Mouse (Mus musculus) thymus, postnatal 25 days (tissue): ENCODE data around the gene Vangl1.
"Not testable (repeated sequence)": the region's sequence is repeated elsewhere in the genome, so short reads cannot be mapped to it uniquely, and the experiment has no call there.

Source experiments
- DNase-seq: peaks from one replicate; pipeline ENCODE4 v3.0.0; 2022

Gene Vangl1

DNA sequence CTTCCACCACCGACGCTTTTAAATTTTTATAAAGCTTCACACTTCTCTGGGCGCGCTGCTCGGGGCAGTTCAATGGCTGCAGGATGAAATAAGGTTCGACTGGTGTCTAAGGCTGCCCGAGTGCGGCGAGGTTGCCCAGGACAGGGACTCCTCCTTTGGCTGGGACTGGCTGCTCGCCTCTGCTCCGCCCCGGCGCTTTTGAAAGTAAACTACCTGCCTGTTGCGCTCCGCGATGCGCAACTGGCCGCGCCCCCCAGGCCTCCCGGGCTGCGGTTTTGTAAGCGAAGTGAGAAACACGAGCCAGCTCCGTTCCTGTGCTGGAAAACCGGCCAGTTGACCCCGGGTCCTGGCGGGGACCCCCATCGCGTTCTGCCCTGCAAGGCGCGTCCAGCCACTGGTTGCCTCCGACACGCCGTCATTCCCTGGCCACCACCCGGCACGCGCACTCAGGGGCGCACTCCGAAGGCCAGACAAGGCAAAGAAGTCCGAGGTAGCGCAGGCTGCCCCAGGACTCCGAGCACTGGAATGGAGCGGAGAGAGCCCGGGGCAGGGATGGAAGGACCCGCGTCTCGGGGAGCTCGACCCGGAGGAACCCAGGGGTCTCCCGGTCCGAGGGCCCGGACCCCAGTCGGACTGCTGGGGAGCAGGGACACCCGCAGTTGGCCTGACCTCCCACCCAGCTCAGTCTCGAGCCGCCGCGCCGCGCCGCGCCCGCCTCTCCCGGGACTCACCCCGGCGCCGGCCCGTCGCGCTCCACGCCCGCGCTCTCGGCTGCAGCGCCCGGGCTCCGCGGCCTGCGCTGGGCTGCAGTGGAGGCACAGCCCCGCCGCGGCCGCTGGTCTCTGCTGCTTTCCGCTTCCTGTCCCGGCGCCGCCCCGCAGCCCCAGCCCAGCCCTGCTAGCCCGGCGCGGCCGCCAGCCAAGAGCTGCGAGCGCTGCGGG, at the start of gene Vangl1:
Vangl1 (minus strand) TSS at position 913 of the 941 bp plus-strand sequence.
- peak; percentile 3 for DNase-seq

DNA sequence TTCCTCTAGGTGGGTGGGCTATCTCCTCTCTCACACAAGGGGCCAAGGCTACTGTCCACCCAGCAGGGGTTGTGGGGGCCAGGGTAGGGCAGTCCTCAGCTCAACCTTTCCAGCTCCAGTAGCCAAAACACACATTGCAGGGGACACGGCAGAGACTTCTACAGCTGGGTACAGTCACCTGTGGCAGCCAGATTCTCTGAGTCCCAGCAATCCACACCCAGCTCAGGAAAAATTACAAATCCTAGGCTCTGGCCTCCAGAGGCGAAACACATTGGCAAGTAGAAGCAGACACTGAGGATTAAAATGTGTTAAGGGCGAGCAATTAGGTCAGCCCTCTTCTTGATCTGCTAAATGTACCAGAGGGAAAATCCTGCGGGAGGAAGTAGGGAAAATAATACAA, 49.1 kb upstream of the Vangl1 start:
- no peak for DNase-seq

DNA sequence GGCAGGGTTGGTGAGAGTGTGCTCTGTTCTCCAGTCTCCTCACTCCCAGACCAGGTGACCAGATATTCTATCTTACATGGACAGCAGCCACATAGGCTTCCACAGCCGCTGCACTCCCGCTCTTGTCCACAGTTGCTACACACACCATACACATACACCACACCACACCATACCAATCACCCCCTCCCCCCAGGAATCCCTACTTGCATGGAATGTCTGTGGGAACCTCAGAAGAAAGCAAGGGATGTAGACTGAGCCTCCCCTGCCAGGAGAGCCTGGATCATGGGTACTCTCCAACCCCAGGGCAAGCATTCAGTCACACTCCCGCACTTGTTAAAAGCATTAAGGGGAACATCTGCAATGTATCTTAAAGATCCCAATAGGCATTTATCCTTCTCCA, 48.4 kb upstream of the Vangl1 start:
- DNase-seq, result no peak

DNA sequence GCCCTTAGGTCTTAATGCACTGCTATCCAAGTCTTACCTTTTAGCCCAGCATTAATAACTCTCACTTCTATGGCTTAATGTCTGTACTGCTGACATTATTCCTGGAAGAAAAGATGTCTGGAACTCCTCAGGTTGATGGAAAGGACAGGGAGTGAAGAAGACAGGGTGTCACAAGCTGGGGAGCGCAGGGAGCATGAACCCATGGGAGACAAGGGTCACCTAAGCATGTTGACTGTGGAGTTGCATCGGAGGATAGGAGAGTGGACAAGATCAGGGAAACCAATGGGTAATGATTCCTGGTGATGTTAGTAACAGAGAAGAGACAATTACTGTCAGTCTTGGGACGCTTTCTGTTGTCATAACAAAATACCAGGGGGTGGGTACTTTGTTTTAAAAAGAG, 46.4 kb upstream of the Vangl1 start:
- no peak for DNase-seq

DNA sequence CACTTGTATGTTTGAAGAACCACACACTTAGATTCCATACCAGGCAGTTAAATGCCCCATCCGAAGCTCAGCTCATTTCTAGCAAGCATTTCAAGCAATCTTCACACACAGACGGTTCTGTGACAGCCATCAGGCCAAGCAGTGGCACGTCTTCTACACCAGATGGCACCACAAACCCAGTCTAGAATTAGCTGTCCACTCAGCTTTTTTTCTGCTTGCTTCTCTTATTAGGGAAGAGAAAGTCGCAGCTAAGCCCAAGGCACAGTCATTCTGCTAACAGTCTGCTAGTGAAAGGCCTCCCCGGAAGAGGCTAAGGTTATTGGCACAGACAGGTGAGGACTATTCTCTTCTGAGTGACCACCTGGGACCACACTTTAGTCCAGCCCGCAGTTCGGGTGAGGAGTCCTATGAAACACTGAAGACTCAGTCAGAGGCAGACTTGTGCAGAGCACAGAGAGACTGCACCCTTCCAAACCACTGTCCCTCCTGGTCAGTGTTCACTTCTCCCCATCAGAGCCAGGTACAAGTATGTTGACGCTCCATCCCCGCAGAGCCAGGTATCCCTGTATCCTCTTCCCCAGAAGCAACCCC, 45.0 kb upstream of the Vangl1 start:
- no peak for DNase-seq

DNA sequence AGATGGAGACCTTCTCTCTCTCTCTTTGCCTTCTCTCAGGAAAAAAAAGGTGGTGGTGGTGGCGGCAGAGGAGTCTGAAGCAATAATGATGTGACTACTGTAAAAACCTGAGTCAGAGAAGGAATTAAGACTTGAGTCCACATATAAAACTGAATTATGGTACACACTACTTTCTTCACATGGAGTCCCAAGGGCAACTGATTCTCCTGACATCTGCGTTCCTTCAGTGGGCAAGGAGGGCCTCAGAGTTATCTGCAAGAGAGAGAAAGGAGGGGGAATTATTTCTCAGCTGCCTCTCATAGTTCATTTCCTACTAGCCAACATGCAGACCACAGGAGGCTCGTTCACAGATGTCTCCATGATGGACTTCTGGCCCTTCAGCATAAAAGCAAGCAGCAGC, 40.1 kb upstream of the Vangl1 start:
- no peak for DNase-seq

DNA sequence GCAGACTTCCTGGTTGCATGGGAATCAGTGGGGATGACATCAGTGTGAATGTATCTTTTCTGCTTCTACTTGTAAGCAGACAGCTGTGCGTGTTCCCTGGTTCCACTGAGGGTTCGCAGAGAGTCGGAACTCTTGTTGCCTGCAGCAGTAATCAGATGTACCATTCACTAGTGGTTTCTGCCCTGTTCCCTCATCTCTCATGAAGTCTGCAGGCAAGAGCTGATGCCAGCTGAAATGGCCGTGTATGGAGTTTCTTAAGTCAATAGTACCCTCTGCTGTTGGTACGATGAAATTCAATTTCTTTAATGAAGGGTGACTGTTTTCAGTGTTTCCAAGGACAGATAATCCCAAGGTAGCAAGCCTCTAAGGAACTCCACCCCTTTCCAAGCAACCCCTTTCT, 38.4 kb upstream of the Vangl1 start:
- no peak for DNase-seq

DNA sequence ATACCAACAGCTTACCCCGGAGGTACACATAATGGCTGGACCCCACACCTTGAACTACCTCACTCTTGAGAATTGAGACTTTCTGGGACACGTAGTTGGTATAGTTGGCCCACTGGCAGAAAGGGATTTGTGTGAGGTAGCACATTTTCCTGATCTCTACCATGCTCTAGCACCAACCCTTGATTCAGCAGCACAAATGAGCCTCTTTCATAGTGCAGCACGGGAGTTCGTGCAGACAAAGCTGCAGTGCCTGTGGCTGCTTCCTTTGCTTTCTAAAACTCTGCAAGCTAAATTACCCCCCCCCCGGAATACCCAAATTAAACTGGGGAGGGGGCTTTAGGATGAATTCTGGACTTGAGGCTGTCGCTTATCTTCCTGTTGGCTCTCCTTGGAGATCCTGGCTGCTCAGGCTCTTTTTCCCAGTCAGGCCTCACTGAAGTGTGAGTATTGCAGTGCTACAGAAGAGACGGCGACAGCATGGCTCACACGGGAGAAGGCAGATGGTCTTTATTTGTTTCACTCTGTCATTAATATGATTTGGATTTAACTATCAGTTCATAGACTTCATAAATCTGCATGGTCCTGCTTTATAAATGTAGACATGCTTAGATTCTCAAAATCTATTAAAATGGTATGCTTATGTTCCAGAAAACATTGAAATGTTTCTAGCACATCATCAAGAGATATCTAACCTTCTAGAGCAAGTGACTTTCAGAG, 27.1 kb upstream of the Vangl1 start:
- no peak for DNase-seq

DNA sequence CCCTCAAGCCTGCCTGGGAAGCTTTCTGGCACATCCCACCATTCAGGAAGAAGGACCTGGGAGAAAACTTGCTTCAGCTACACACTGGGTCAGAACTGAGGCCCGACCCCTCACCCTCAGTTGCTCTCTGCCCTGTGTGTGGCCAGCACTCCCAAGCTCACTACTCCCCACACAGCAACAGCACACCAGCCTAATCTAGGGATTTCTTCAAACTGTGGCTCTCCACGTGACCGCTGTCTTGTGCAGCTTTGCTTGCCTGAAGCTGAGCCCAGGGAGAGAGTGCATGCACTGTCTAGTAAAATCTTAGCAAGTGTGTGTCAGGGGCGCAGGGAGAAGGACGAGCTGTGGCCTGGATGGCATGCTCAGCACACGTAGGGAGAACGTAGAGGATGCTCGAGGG, 18.3 kb upstream of the Vangl1 start:
- no peak for DNase-seq

DNA sequence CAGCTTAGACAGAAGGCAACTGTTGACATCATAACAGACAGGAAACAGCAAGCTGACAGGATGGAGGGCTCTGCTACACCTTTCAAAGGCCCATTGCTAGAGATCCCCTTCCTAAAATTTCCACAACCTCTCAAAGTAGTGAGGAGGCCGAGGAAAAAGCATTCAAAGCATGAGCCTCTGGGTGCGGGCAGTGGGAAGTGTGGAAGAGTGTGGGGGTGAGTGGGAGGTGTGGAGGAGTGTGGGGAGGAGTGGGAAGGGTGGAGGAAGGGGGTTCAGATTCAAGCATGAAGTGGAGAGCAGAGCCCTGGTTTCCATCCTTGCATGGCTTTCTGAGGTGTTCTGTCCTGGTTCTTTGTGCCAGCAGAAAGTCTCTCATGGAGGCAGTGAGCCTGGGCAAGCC, 13.8 kb upstream of the Vangl1 start:
- no peak for DNase-seq

DNA sequence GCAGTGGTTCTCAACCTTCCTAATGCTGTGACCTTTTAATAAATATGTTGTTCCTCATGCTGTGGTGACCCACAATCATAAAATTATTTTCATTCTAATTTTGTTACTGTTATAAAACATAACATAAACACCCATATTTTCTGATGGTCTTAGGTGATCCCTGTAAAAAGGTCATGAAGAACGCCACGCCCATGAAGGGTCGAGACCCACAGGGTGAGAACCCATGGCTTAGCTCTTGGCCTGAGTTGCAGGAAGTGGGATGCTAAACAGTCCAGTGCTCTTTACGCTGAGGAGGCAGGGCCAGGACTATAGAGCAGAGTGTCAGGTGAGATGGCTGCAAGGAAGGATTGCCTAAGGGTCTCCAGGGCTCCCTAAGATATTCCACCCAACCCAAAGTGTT, 10.2 kb upstream of the Vangl1 start:
- DNase-seq, result no peak

DNA sequence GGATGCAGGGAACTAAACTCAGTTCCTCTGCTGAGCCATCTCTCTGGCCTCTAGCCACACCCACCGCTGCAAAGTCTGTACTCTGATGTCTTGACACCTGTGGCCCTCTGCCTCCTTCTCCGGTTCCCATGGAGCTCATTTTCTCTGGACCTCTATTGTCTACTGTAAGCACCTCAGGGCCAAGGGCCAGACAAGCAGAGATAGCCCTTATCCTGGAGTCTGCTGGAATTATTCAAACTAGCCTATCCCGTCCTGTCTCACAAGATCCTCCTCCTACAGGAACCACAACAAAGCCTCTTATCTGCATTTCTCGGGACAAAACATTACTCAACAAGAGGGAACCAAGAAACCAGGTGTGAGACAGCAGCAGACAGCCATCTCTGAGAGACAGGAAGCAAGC, 9.8 kb upstream of the Vangl1 start:
- DNase-seq, result no peak

DNA sequence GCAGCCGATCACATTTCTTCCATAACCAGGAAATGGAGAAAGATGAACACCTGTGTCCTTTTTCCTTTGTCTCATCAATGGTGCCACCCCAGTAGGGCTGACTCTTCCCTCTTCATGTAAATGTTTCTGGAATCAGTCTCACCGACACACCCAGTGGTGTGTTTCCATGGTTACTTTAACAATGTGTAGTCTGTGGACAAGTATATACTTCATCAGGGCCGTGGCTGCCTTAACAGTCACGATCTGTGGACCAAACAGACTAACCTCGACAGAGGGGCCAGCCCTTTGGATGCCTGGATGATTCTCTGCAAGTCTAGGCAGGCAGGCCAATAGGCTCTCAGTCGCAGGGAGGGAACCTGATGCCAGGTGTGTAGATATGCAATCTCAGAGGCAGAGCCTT, 8.4 kb upstream of the Vangl1 start:
- no peak for DNase-seq

DNA sequence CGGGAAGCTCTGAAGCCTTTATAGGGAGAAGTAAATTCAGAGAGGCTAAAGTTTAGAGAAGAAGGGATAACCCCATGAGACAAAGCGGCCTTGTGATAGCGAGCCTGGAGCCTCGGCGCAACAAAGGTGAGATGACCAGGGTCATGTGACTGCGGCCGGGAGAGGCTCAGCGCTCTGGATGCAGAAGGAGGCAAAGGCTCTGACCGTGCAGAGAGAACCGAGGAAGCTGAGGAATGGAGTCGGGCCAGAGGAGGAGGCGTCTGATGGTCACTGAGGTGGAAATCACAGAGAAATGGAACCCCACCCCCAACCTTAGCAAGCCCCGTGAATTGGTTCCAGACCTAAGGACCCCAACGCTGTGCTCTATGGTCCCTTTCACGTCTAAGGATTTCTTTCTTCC, 7.8 kb upstream of the Vangl1 start:
- no peak for DNase-seq

DNA sequence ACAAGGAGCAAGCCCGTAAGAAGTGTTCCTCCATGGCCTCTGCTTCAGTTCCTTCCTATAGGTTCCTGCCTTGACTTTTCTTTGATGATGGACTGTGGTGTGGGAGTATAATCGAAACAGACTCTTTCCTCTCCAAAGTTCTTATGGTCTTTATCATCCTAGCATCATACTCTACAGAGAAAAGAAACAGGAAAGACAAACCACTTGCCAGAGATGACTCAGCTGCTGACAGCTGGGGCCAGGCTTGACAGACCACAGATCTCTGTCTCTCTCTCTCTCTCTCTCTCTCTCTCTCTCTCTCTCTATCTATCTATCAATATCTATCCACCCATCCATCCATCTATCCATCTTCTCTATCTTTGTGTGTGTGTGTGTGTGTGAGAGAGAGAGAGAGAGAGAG, 6.8 kb upstream of the Vangl1 start:
- DNase-seq, result no peak

DNA sequence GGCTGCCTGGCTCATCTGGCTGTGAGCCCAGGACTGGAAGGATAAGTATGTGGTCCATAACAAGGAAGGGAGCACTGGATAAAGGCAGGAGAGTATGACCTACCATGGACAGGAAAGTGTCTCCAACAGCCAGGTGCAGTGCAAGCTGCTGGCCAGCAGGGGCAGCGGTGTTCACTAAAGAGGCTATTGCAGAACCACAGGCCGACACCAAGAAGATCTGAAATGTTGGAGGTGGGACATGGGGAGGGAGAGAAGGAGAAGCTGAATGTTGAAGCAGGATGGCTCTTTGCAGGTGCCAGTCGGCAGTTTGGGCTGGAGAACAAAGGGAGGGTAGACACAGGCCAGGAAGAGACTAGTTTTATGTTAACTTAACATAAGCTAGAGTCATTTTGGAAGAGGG, 6.3 kb upstream of the Vangl1 start:
- DNase-seq, result peak; percentile 39

DNA sequence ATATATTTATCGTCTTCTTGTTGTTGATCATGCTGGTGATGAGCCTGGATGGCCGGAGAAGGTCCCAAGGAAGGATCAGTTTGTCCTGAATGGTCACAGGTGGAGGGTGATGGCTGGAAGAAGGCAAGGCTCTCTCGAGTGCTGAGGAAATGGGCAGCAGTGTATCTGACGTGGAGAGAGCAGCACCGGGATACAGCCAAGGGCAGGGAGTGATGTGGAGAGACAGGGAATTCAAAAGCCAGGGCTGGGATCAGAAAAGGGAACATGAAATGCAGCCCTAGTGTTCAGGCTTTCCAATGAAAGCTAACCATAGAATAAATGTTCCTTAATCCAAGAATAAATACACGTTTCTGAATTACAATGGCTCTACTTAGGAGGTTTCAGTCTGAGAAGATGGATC, 4.4 kb upstream of the Vangl1 start:
- no peak for DNase-seq

DNA sequence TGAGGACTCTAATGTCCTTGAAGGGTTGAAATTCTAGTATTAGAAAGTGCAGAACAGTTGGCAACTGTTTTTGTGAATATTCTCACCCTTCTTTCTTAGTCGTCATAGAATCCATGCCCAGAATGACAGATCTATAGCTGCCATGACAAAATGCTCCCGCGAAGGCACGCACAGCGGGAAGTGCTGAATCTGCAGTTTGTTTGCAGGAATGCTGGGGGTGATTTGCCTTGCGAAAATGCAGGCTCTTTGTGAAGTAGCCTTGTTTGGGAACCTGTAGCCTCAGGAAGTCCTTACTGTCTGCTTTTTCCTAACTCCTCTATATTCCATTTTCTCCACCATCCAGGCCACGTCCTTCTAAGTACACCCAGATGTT, 951 bp upstream of the Vangl1 start:
- no peak for DNase-seq

DNA sequence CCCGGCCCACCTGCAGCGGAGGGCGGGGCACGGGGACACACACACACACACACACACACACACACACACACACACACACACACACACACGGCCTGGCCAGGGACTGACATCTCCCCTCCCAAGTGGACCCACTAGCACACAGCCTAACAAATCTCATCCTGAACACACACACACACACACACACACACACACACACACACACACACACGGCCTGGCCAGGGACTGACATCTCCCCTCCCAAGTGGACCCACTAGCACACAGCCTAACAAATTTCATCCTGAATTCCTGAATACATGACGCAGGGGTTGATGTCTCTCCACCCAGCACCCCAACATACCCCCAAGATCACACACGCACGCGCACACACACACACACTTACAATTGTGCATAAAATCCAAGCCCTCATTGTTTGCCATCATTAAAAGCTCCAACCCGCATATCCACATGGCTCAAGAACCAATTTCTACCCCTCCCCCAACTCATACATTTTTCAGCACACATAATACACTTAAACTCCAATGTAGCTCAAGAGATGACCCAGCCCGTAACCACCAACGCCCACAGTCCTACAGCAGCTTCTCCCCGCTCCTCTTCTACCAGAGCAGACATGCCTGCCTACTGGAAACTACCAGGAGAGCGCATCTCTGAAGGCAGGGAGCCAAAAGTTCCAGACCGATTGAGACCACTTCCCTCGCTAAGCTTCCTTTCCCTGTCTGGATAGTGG, 403 bp upstream of the Vangl1 start:
- DNase-seq, result not testable (repeated sequence)

DNA sequence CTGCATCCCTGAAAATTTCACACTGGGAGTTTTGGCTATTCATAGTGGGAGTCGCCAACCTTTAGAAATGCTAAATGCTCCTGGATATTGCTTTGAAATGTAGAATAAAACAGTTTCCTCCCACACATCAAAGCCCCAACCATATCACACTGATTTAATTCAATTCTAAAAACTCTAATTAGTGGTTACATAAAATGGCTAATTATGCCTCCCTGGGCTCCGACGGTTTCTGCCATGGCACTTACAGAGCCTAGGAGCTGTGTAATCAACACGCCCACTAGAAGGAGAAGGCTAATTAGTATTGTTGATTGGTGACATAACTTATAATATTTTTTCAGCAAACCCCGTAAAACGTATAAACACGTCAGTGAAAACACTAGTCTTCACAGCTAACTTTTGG, 1.4 kb downstream of the Vangl1 start:
- no peak for DNase-seq

DNA sequence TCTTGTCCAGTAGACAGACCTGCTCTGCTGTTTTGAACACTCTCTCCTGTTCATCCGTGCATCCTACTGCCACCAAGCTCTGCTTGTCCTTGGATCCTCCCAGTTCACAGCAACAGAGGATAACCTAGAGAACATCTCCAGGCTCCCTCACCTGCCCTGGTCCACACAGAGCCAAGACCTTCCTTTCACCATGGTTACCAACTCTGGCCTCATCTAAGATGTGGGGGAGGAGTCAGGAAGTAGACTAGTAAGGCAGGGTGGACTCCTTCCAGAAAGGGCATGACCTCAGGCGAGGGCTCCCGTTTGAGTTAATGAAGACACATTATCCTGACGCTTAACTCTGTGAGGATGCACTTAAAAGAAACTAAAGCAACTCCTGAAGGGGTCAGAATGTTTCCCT, 4.5 kb downstream of the Vangl1 start:
- DNase-seq, result no peak

DNA sequence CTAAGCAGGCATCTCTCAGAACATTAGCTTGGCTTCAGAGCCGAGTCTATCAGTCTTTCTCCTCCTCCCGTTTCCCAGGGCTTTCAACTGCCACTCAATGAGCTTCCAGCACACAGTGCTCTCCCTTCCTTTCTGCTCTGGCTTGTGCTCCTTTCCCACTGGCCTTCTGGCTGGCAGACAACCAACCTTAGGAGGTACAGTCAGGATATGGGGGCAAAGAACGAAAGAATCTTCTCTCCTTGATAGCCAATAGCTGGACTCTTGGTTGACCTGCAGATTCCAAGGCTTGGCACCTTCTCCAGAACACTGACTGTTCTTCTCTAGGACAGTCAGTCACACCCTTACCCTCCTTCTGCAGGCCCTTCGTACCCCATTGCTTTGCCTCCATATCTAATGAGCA, 5.3 kb downstream of the Vangl1 start:
- no peak for DNase-seq

DNA sequence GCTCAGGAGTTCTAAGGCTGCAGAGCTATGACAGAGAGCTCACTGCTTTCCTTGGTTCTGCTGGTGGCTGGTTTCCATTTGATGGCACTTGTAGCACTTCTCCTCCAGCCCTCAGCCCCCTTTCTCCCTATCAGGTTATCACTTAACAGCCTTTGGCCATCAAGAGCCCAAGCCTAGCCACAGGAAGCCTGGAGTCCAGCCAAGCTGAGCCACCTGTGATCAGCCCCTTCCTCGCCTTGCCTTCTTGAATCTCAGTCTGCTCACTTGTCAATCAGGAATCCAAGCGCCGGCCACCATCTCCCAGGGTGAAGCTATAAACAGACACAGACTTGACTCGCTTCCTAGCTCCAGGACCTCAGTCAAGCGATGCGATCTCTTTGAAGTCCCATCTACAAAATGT, 6.0 kb downstream of the Vangl1 start:
- no peak for DNase-seq
